Mouse (Mus musculus) MEL (cell line): ENCODE measurements around the gene Fgfr2. TPM values are rescaled to one million over a fixed set of nuclear protein-coding genes. Genes with fewer than 3 reads are reported as not detected.

Source experiments
- DNase-seq: peaks from one replicate; pipeline ENCODE4 v3.0.0; 2011; ENCODE audit warnings: low read depth, low spot score
- H3K27ac ChIP-seq: 2 replicates; pipeline ENCODE4 v1.5.1; 2012; ENCODE audit warnings: low read depth, mild to moderate bottlenecking, control low read depth, low read length, moderate library complexity; ENCODE audit not compliant: control insufficient read depth
- H3K27me3 ChIP-seq, 2 experiments: fragments of 150-350 bp in 1 of 2; sonication (generic) in 1 of 2; 2 replicates each; pipeline ENCODE4 v1.6.1; 2012; ENCODE audit warnings: low read length in 2 of 2, mild to moderate bottlenecking in 2 of 2, improper control_type of control experiment in 1 of 2, moderate library complexity in 1 of 2; ENCODE audit not compliant: insufficient read depth in 2 of 2, control insufficient read depth in 1 of 2
- H3K36me3 ChIP-seq, 2 experiments: 2 replicates each; pipeline ENCODE4 v1.6.1; 2012 to 2014; ENCODE audit warnings: low read length in 2 of 2, improper control_type of control experiment in 1 of 2, inconsistent platforms in 1 of 2, mild to moderate bottlenecking in 1 of 2; ENCODE audit not compliant: insufficient read depth in 2 of 2, control insufficient read depth in 1 of 2
- H3K4me1 ChIP-seq, 2 experiments: fragments of 150-350 bp in 1 of 2; sonication (generic) in 1 of 2; 2 replicates each; pipeline ENCODE4 v1.6.1; 2012; ENCODE audit warnings: low read length in 2 of 2, improper control_type of control experiment in 1 of 2, mild to moderate bottlenecking in 1 of 2; ENCODE audit not compliant: insufficient read depth in 2 of 2, control insufficient read depth in 1 of 2
- H3K4me3 ChIP-seq, 2 experiments: fragments of 150-350 bp in 1 of 2; sonication (generic) in 1 of 2; 2 replicates each; pipeline ENCODE4 v1.5.1; 2012; ENCODE audit warnings: low read depth in 2 of 2, low read length in 2 of 2, mild to moderate bottlenecking in 2 of 2, moderate library complexity in 2 of 2, control low read depth in 1 of 2, improper control_type of control experiment in 1 of 2; ENCODE audit not compliant: control insufficient read depth in 1 of 2, insufficient read depth in 1 of 2
- H3K79me2 ChIP-seq: 2 replicates; pipeline ENCODE4 v1.6.1; 2012; ENCODE audit warnings: mild to moderate bottlenecking, low read length, moderate library complexity; ENCODE audit not compliant: control insufficient read depth, poor library complexity, insufficient read depth
- H3K9ac ChIP-seq: 2 replicates; pipeline ENCODE4 v1.6.1; 2012; ENCODE audit warnings: low read depth, mild to moderate bottlenecking, control low read depth, low read length, moderate library complexity; ENCODE audit not compliant: control insufficient read depth, poor library complexity, severe bottlenecking
- H3K9me3 ChIP-seq: fragments of 150-350 bp; sonication (generic); replicated peaks from 2 replicates; pipeline ENCODE4 v1.6.1; 2012; ENCODE audit warnings: mild to moderate bottlenecking, low read length, improper control_type of control experiment, moderate library complexity; ENCODE audit not compliant: insufficient read depth
- CHD2 ChIP-seq: IDR thresholded peaks from 2 replicates; pipeline ENCODE4 v1.6.1; 2011; ENCODE audit warnings: low read length, improper control_type of control experiment
- CTCF ChIP-seq, 3 experiments: IDR thresholded peaks in 2 of 3; conservative IDR thresholded peaks in 1 of 3; 2 replicates each; pipeline ENCODE4 v1.5.1; 2011 to 2012; ENCODE audit warnings: low read length in 3 of 3, low read depth in 2 of 3, mild to moderate bottlenecking in 2 of 3, improper control_type of control experiment in 1 of 3, inconsistent platforms in 1 of 3, mixed read lengths in 1 of 3, moderate library complexity in 1 of 3; ENCODE audit not compliant: control insufficient read depth in 1 of 3, insufficient read depth in 1 of 3, poor library complexity in 1 of 3, severe bottlenecking in 1 of 3
- E2F4 ChIP-seq: IDR thresholded peaks from 2 replicates; pipeline ENCODE4 v1.6.1; 2011; ENCODE audit warnings: low read depth, low read length, improper control_type of control experiment, borderline replicate concordance
- ELF1 ChIP-seq: IDR thresholded peaks from 2 replicates; pipeline ENCODE4 v1.6.1; 2014; ENCODE audit warnings: low read depth, mild to moderate bottlenecking, inconsistent platforms, low read length, improper control_type of control experiment, moderate library complexity
- ETS1 ChIP-seq: IDR thresholded peaks from 2 replicates; pipeline ENCODE4 v1.6.1; 2012; ENCODE audit warnings: low read depth, mild to moderate bottlenecking, inconsistent platforms, low read length, improper control_type of control experiment, moderate library complexity
- GABPA ChIP-seq: IDR thresholded peaks from 2 replicates; pipeline ENCODE4 v1.6.1; 2012; ENCODE audit warnings: low read depth, mild to moderate bottlenecking, inconsistent platforms, low read length, improper control_type of control experiment, moderate library complexity
- JUND ChIP-seq: IDR thresholded peaks from 2 replicates; pipeline ENCODE4 v1.6.1; 2011; ENCODE audit warnings: low read depth, mild to moderate bottlenecking, improper control_type of control experiment, low read length
- KAT2A ChIP-seq: conservative IDR thresholded peaks from 2 replicates; pipeline ENCODE4 v1.6.1; 2012; ENCODE audit warnings: low read depth, low read length, improper control_type of control experiment, inconsistent platforms
- MAFK ChIP-seq: IDR thresholded peaks from 2 replicates; pipeline ENCODE4 v1.6.1; 2011; ENCODE audit warnings: low read depth, mild to moderate bottlenecking, low read length, improper control_type of control experiment, borderline replicate concordance
- MAX ChIP-seq: IDR thresholded peaks from 2 replicates; pipeline ENCODE4 v1.6.1; 2011; ENCODE audit warnings: low read length, improper control_type of control experiment
- MYB ChIP-seq: IDR thresholded peaks from 2 replicates; pipeline ENCODE4 v1.6.1; 2011; ENCODE audit warnings: mild to moderate bottlenecking, low read depth, low read length, improper control_type of control experiment
- POLR2A ChIP-seq, 2 experiments: IDR thresholded peaks; 2 replicates each; pipeline ENCODE4 v1.6.1; 2011 to 2012; ENCODE audit warnings: low read length in 2 of 2, mild to moderate bottlenecking in 2 of 2, control low read depth in 1 of 2, improper control_type of control experiment in 1 of 2, low read depth in 1 of 2, moderate library complexity in 1 of 2; ENCODE audit not compliant: control insufficient read depth in 1 of 2, insufficient read depth in 1 of 2, poor library complexity in 1 of 2
- TAL1 ChIP-seq: IDR thresholded peaks from 2 replicates; pipeline ENCODE4 v1.6.1; 2012; ENCODE audit warnings: mild to moderate bottlenecking, inconsistent platforms, low read length, moderate library complexity, mixed read lengths
- TBP ChIP-seq: IDR thresholded peaks from 2 replicates; pipeline ENCODE4 v1.8.0; 2011; ENCODE audit warnings: low read depth, low read length, improper control_type of control experiment
- TCF12 ChIP-seq: IDR thresholded peaks from 2 replicates; pipeline ENCODE4 v1.6.1; 2014; ENCODE audit warnings: low read depth, mild to moderate bottlenecking, inconsistent platforms, low read length, improper control_type of control experiment, moderate library complexity
- UBTF ChIP-seq: IDR thresholded peaks from 2 replicates; pipeline ENCODE4 v1.6.1; 2012; ENCODE audit warnings: low read depth, mild to moderate bottlenecking, inconsistent platforms, low read length, improper control_type of control experiment, moderate library complexity, borderline replicate concordance; ENCODE audit not compliant: insufficient read depth
- polyA plus RNA-seq, 2 experiments: library from polyadenylated mRNA; stranded (reverse) in 1 of 2; unstranded in 1 of 2; fragments of >175 nt in 1 of 2; fragments of >200 nt in 1 of 2; gene quantifications; 2 replicates each; pipeline versions ENCODE4 v1.2.1 to v1.2.4; 2012; ENCODE audit warnings: low replicate concordance in 2 of 2, low read depth in 1 of 2; ENCODE audit not compliant: insufficient read length in 2 of 2, insufficient read depth in 1 of 2, missing spikeins in 1 of 2
- total RNA-seq: library from RNA; depleted of rRNA; stranded (reverse); fragments of 300-350 nt; gene quantifications from 2 replicates; pipeline ENCODE4 v1.2.3, GENCODE M21; 2012

Fgfr2 gene
- total and polyA plus RNA-seq, 3 experiments, result not detected

GRCm38 (mm10) chr7:132172220-132172619 lies 950.9 kb downstream of the Fgfr2 start:
- no peaks in the 10 kb centered on the region for H3K36me3 ChIP-seq
- no peaks in the 10 kb centered on the region for H3K4me1 ChIP-seq
- no peak for DNase-seq
- H3K9ac ChIP-seq, result no peak overlapping the region
- H3K4me3 ChIP-seq, result no peak overlapping the region
- peaks cover 0 to 3% of the 10 kb centered on the region in 2 experiments; a peak in 1 of 4 replicates for H3K27me3 ChIP-seq
- no peak for TF ChIP-seq KAT2A
- no peak for TF ChIP-seq CTCF (IDR thresholded peaks at IDR 0.05 in 2 of 3, conservative IDR thresholded peaks at IDR 0.05 in 1 of 3; ENCODE audit: control insufficient read depth in 1 of 3, insufficient read depth in 1 of 3, low read depth in 2 of 3, low read length in 3 of 3, poor library complexity in 1 of 3, severe bottlenecking in 1 of 3)
- no peak for TF ChIP-seq UBTF
- no peak for TF ChIP-seq TCF12
- no peak for TF ChIP-seq JUND
- TF ChIP-seq E2F4, result no peak
- no peak for TF ChIP-seq MYB
- TF ChIP-seq TBP, result no peak
- no peak for TF ChIP-seq ELF1
- TF ChIP-seq GABPA, result no peak
- no peak for TF ChIP-seq ETS1
- no peak for TF ChIP-seq TAL1
- TF ChIP-seq MAFK, result no peak
- TF ChIP-seq POLR2A (IDR thresholded peaks at IDR 0.05; ENCODE audit: control insufficient read depth in 1 of 2, insufficient read depth in 1 of 2, low read depth in 1 of 2, low read length in 2 of 2, poor library complexity in 1 of 2), result no peak
- no peak for TF ChIP-seq CHD2
- H3K79me2 ChIP-seq, result no peaks in the 10 kb centered on the region
- H3K27ac ChIP-seq, result no peak overlapping the region
- H3K9me3 ChIP-seq, result no peaks in the 10 kb centered on the region

- no peak for TF ChIP-seq MAX
Observed at GRCm38 (mm10) chr7:132171716-132172115, 951.4 kb downstream of the Fgfr2 start.

More at GRCm38 (mm10) chr7:132171716-132172115, 951.4 kb downstream of the Fgfr2 start:
- Histone ChIP-seq H3K9me3 (no peaks in the 10 kb centered on the region), H3K27me3 (peaks cover 0 to 3% of the 10 kb centered on the region in 2 experiments; a peak in 1 of 4 replicates), H3K79me2 (no peaks in the 10 kb centered on the region), H3K36me3 (no peaks in the 10 kb centered on the region), H3K4me3 (no peak overlapping the region), H3K27ac (no peak overlapping the region), H3K4me1 (no peaks in the 10 kb centered on the region), H3K9ac (no peak overlapping the region)
- no peak for DNase-seq
